Mouse (Mus musculus) liver, postnatal 0 days (tissue): ENCODE measurements around the gene Pfn1. TPM values are rescaled to one million over a fixed set of nuclear protein-coding genes. Genes with fewer than 3 reads are reported as not detected.
A peak's percentile ranks its signal among the peaks of the same experiment; 100 is the strongest.

Experiments
- ATAC-seq: fragments of 200-750 bp; cut with Nextera tagmentation; 2 replicates; pipeline ENCODE4 v1.8.0; 2017; ENCODE audit warnings: mild to moderate bottlenecking, moderate library complexity
- DNase-seq: peaks from one replicate; pipeline ENCODE4 v3.0.0-alpha.2; 2016
- H3K27ac ChIP-seq: fragments of 300-500 bp; sonication (generic); 2 replicates; pipeline ENCODE4 v1.5.1; 2014; ENCODE audit warnings: antibody characterized with exemption, moderate library complexity, mild to moderate bottlenecking, low read depth
- H3K27me3 ChIP-seq: fragments of 300-500 bp; sonication (generic); 2 replicates; pipeline ENCODE4 v1.6.1; 2014; ENCODE audit warnings: low read length, control low read depth, mixed read lengths; ENCODE audit not compliant: insufficient read depth
- H3K36me3 ChIP-seq: fragments of 300-500 bp; sonication (generic); replicated peaks from 2 replicates; pipeline ENCODE4 v1.6.1; 2014; ENCODE audit warnings: mild to moderate bottlenecking, control low read depth, low read length, moderate library complexity, mixed read lengths; ENCODE audit not compliant: insufficient read depth
- H3K4me1 ChIP-seq: fragments of 300-500 bp; sonication (generic); 2 replicates; pipeline ENCODE4 v1.6.1; 2014; ENCODE audit warnings: antibody characterized with exemption, mild to moderate bottlenecking, control low read depth; ENCODE audit not compliant: insufficient read depth
- H3K4me2 ChIP-seq: fragments of 300-500 bp; sonication (generic); 2 replicates; pipeline ENCODE4 v1.6.1; 2014; ENCODE audit warnings: low read depth, mild to moderate bottlenecking, low read length, moderate library complexity, mixed read lengths
- H3K4me3 ChIP-seq: fragments of 300-500 bp; sonication (generic); 2 replicates; pipeline ENCODE4 v1.5.1; 2014; ENCODE audit warnings: low read depth, low read length
- H3K9ac ChIP-seq: fragments of 300-500 bp; sonication (generic); replicated peaks from 2 replicates; pipeline ENCODE4 v1.6.1; 2014; ENCODE audit warnings: mild to moderate bottlenecking, moderate library complexity
- H3K9me3 ChIP-seq: fragments of 300-500 bp; sonication (generic); 2 replicates; pipeline ENCODE4 v1.6.1; 2016; ENCODE audit warnings: mild to moderate bottlenecking, control low read depth, low read length, mixed read lengths
- CTCF ChIP-seq: sonication (generic); IDR thresholded peaks from 2 replicates; pipeline ENCODE4 v1.5.1; 2016; ENCODE audit warnings: antibody characterized with exemption, low read depth
- EP300 ChIP-seq: IDR thresholded peaks from 2 replicates; pipeline ENCODE4 v1.6.1; 2016; ENCODE audit warnings: antibody characterized with exemption, low read depth, mild to moderate bottlenecking
- WGBS: fragments of 180-500 bp; shearing (Covaris S2); extraction: QIAGEN DNeasy Blood & Tissue Kit; methylation state at CpG from one replicate; pipeline ENCODE4 v1.1.7; 2014; ENCODE audit not compliant: insufficient replicate concordance; 5-methylcytosine and 5-hydroxymethylcytosine counted together
- polyA plus RNA-seq: library from polyadenylated mRNA; unstranded; fragments of >200 nt; fragmentation: Nextera tagmentation; extraction: Ambion mirVana; gene quantifications from 2 replicates; pipeline ENCODE4 v1.2.1, GENCODE M21; 2015

The Pfn1 gene
- polyA plus RNA-seq, 1 experiment from 2014 or later: 918 TPM

DNA sequence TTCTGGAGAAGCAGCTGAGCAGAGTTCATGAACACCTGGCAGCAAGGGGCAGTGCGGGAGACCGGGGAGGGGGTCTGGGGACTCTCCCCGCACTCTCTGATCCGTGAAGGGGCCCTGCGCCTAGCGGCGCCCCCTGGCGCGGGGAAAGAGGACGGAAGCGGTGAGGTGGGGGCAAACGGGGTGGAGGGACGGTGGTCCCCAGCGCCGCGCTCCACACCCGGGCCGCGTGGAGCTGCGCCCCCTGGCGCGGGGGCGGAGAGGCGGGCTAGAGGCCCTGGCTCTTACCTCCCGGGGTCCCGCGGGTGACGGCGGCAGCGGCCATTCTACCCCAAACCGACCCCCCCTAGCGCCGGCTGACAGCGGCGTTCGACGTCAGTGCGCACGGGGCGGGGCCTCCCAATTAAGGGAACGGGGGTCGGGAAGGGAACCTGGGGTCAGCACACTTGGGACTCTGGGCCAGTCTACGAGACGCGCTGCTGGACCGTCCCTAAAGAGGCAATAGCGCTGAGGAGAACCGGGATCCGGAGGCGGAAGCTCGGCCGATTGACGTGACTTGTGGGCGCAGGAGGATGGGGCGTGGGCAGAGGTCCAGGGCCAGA lies 33.3 kb upstream of the Pfn1 start, which contains the start of gene Camta2:
Gene Camta2, minus strand, starts transcription at position 505 of the 599 bp plus-strand sequence.
- Histone ChIP-seq H3K4me3 (peak within 1 kb of the TSS; percentile 74), H3K9me3 (no peaks in the 10 kb centered on the region), H3K27me3 (no peaks in the 10 kb centered on the region), H3K36me3 (peaks cover 21% of the 10 kb centered on the region), H3K9ac (peak within 1 kb of the TSS; percentile 86), H3K4me2 (peak within 1 kb of the TSS; percentile 97), H3K4me1 (peaks cover 13% of the 10 kb centered on the region), H3K27ac (peak within 1 kb of the TSS; percentile 81)
- ATAC-seq: peak; percentile 58
- TF ChIP-seq EP300 (no peak), CTCF (peak; percentile 63)
- DNase-seq: peak; percentile 82
- under 1% methylated on average over 32 of the region's 55 CpGs for WGBS

DNA sequence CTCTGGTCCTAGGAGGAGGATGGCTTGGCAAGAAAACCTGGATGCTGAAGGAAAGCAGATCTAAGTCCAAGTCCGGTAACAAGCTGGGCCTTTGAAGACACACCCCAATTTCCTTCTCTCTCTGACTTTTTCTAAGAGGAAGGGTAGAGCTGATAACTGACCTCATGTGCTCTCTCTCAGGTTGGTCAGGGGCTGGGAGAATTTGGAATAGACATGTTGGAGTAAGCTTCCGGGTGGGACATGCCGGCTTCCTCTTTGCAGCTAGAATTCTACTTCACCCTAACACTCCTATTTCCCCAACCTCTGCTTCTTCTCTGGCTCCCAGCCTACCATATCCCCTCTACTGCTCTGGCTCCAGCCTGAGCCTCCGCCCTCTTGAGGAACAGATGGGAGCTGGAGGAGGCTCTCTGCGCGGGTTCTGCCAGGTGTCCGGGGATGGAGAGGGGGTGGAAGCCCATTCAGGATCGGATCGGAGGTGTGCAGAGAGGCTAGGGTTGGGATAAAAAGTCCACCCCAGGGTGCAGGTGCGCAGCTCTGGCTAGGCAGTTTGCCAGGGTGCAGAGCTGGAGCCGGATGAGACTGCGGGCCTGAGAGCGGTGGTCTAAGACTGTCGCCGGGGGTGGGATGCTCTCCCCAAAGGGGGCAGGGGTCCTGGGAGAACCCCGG lies 32.6 kb upstream of the Pfn1 start:
- Histone ChIP-seq H3K36me3 (peaks cover 21% of the 10 kb centered on the region), H3K27ac (peak overlapping the region; percentile 81), H3K27me3 (no peaks in the 10 kb centered on the region), H3K9ac (peak overlapping the region; percentile 86), H3K4me2 (peak overlapping the region; percentile 97), H3K9me3 (no peaks in the 10 kb centered on the region), H3K4me1 (peaks cover 17% of the 10 kb centered on the region), H3K4me3 (peak overlapping the region; percentile 74)
- no peak for DNase-seq
- WGBS: 2% methylated on average over 16 of the region's 16 CpGs
- peak; percentile 34 for ATAC-seq
- peak; percentile 14; the same call in 1 of the 2 replicates for TF ChIP-seq CTCF
- TF ChIP-seq EP300: no peak

DNA sequence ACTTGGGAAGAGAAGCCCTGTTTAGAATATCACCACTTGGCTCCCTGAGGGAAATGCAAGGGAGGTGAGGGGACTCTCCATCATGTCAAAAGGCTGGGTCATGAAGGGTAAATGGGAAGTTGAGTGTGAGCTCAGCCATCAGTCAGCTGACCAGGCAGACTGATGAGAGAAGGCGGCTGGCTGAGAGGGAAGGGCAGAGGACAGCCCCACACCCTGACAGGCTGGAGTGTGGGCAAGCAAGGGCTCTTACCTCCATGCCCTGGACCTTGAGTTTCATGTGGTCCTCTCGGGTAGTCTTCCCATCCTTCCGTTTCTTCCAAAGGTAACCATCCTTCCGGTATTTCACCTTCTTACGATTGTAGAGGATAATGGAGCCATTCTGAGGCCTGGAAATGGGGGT lies 29.2 kb upstream of the Pfn1 start:
- H3K27me3 ChIP-seq: no peaks in the 10 kb centered on the region
- peaks cover 24% of the 10 kb centered on the region for H3K4me1 ChIP-seq
- no peak for DNase-seq
- no peak for ATAC-seq
- no peak overlapping the region for H3K4me3 ChIP-seq
- H3K9me3 ChIP-seq: no peaks in the 10 kb centered on the region
- TF ChIP-seq EP300 (no peak), CTCF (no peak)
- H3K9ac ChIP-seq: no peak overlapping the region
- no peak overlapping the region for H3K4me2 ChIP-seq
- H3K36me3 ChIP-seq: peaks cover 30% of the 10 kb centered on the region
- 83% methylated on average over 5 of the region's 5 CpGs for WGBS
- H3K27ac ChIP-seq: no peak overlapping the region

DNA sequence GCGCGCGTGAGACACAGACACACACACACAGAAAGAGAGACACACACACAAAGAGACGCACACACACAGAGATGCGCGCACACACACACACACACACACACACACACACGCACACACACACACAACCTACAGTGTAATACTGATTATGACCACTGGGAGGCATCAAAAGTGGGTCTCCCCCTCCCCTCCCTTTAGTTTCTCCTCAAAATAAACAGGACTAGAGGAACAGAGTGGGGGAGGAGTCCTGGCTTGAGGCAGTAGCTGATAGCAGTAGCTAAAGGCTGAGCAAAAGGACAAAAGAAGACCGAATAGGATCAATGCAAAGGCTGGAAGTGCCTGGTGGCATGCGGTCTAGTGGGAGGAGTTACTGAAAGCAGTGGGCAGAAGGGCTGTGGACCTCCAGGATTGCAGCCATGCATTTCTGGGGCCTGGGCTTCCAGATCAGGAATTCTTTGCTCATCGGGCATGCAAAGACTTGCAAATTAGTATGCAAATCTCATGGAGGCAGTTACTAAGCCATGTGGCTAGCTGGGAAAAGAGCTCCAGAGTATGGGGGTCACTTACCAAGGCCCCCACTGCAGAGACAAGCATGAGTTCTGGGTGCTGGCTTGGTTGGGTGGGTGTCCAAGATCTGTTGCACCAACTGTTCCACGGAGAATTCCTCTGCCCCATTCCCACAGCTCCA lies 27.6 kb upstream of the Pfn1 start:
- no peak for TF ChIP-seq EP300
- TF ChIP-seq CTCF: peak; percentile 72
- no peak overlapping the region for H3K9ac ChIP-seq
- no peak overlapping the region for H3K4me2 ChIP-seq
- H3K9me3 ChIP-seq: no peaks in the 10 kb centered on the region
- 0 out of 2 replicates have a peak overlapping the region, but pooled peaks have one; percentile 3 for H3K27ac ChIP-seq
- H3K36me3 ChIP-seq: peaks cover 33% of the 10 kb centered on the region
- peaks cover 22% of the 10 kb centered on the region for H3K4me1 ChIP-seq
- H3K27me3 ChIP-seq: no peaks in the 10 kb centered on the region
- peak; percentile 44 for DNase-seq
- no peak overlapping the region for H3K4me3 ChIP-seq
- WGBS: 49% methylated on average over 11 of the region's 11 CpGs
- peak; percentile 53 for ATAC-seq

DNA sequence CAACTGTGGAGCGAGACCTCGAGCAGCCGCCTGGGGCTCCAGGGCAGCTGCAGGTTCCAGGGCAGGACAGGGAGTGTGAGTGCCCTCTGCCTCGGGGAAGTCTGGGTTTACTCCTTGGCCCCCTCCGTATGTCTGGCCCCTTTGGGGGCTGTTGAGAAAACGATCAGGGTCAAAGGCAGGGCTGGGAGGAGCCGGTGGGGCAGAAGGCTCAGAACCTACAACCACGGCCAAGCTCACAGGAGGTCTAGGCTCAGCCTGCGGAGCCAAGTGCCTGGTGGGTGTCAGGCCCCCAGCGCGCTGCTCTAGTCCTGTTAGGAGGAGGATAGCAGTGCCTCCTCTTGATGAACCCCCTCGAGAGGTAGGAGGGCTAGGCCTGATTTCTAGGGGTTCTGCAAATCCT lies 26.7 kb upstream of the Pfn1 start:
- WGBS: 84% methylated on average over 12 of the region's 12 CpGs
- DNase-seq (no peak), ATAC-seq (no peak)
- Histone ChIP-seq H3K9ac (no peak overlapping the region), H3K4me3 (no peak overlapping the region), H3K4me2 (no peak overlapping the region), H3K36me3 (peaks cover 33% of the 10 kb centered on the region), H3K27ac (no peak overlapping the region), H3K27me3 (no peaks in the 10 kb centered on the region), H3K4me1 (peaks cover 17% of the 10 kb centered on the region), H3K9me3 (no peaks in the 10 kb centered on the region)
- no peak for TF ChIP-seq CTCF
- TF ChIP-seq EP300: no peak

DNA sequence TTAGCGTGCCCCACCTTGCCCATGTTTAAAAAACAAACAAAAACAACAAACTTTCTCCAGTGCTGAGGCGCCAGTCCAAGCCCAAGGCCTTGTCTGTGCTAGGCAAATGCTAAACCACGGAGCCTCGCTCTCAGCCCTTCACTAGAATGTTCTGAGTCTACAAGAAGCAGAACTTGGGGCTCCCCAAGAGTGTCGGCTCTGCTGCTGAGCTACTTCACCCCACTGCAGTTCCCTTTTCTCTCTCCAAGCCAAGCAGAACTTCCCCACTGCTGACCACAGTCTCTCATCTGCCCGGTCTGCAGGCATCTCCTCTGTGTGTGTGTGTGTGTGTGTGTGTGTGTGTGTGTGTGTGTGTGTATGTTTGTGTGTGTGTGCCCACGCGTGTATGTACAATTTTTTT lies 25.4 kb upstream of the Pfn1 start:
- Histone ChIP-seq H3K9ac (no peak overlapping the region), H3K4me3 (no peak overlapping the region), H3K36me3 (peaks cover 27% of the 10 kb centered on the region), H3K9me3 (no peaks in the 10 kb centered on the region), H3K4me1 (peaks cover 17% of the 10 kb centered on the region), H3K4me2 (no peak overlapping the region), H3K27me3 (no peaks in the 10 kb centered on the region), H3K27ac (peak overlapping the region; percentile 84)
- WGBS: 41% methylated on average over 8 of the region's 8 CpGs
- DNase-seq (peak; percentile 40), ATAC-seq (peak; percentile 26; the same call in 1 of the 2 replicates)
- TF ChIP-seq EP300 (no peak), CTCF (no peak)
